Mouse (Mus musculus): ENCODE measurements around the gene Pygm. TPM values are rescaled to one million over a fixed set of nuclear protein-coding genes. Genes with fewer than 3 reads are reported as not detected.

The Pygm gene
- 1,000 to 10,000 TPM; 1,171 to 1,191 TPM for total RNA-seq (2021)

DNA sequence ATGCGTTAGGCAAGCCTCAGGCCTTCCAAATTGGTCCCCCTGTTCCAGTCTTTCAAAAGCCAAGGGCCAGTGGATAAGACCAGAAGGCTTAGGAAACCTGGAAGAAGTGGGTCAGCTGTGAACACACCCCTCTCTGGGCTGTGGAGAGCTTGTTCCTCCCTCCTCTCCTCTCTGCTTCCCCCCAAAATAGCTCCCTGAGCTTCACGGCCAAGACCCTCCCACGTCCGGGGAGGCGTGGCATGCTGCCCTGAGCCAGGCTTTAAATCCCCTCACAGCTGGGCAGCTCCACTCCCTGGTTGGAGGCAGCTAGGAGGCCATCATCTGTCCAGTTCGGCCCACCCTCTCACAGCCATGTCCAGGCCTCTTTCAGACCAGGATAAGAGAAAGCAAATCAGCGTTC lies at the start of gene Pygm:
Pygm (plus strand) TSS at position 272 of the 400 bp plus-strand sequence.
- intact Hi-C loops (cut with DNase I), result no loop called here
- peak; percentile 88 to 89 for DNase-seq

- intact Hi-C loops (cut with DNase I), result loop anchor here (5.0 kb wide), 3 partner anchors 193 to 368 kb away; partner anchors contain the start of genes Arl2, Batf2 and Vps51
- peak; percentile 87 to 89 for DNase-seq
These were observed 49.3 kb upstream of the Pygm start, which contains the start of gene Men1 for GRCm38 (mm10) chr19:6334673-6335457. Men1 (plus strand) TSS chr19:6334979.

DNA sequence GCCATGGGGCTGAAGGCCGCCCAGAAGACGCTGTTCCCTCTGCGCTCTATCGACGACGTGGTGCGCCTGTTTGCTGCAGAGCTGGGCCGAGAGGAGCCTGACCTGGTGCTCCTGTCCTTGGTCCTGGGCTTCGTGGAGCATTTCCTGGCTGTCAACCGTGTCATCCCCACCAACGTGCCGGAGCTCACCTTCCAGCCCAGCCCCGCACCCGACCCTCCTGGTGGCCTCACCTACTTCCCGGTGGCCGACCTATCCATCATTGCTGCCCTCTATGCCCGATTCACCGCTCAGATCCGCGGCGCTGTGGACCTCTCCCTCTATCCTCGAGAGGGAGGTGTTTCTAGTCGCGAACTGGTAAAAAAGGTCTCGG lies 48.8 kb upstream of the Pygm start:
- no peak for DNase-seq
- intact Hi-C loops (cut with DNase I), result no loop called here

DNA sequence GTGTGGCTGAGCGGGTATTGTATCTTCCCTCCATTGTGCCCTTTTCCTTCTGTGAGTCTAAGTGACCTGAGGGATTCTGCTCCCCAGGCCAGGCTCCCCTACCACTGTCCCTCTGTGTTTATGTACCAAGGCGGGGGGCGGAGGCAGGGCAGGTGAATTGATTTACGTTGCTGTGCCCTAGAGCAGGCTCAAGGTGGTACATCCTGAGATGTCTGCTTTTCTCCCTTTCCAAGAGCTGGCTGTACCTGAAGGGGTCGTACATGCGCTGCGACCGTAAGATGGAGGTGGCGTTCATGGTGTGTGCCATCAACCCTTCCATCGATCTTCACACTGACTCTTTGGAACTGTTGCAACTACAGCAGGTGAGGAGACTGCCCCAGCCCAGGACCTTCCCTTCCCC lies 47.3 kb upstream of the Pygm start:
- DNase-seq, result no peak
- intact Hi-C loops (cut with DNase I), result no loop called here

- no peak for DNase-seq
- intact Hi-C loops (cut with DNase I), result no loop called here
These were observed 46.0 kb upstream of the Pygm start for GRCm38 (mm10) chr19:6338171-6338570.

- DNase-seq, result no peak
- intact Hi-C loops (cut with DNase I), result no loop called here
These were observed 45.5 kb upstream of the Pygm start for GRCm38 (mm10) chr19:6338716-6339115.

- intact Hi-C loops (cut with DNase I), result no loop called here
- DNase-seq, result no peak
These were observed 45.0 kb upstream of the Pygm start for GRCm38 (mm10) chr19:6339191-6339590.

DNA sequence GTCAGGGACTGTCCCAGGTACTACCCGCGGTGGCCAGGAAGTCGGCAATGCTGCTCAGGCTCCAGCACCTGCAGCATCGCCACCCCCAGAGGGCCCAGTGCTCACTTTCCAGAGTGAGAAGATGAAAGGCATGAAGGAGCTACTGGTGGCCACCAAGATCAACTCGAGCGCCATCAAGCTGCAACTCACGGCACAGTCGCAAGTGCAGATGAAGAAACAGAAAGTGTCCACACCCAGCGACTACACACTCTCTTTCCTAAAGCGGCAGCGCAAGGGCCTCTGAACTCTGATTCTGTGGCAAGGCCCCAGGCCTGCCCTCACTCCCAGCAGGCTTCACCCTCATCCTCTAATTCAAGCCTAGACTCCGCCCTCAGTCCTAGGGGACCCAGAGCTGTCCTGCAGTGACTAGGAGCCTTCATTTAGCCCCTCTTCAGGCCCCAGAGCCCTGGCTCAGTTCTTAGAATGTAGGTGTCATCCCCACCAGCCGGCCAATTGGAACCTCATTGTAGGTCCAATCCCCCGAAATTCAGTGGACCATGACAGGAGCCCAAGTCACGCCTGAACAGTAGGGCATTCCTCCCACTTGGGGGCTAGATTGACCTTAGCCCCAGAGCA lies 44.2 kb upstream of the Pygm start:
- intact Hi-C loops (cut with DNase I), result loop anchor here (2.0 kb wide), 1 partner anchor 59 kb away; the partner anchor contains the start of gene Rasgrp2
- DNase-seq, result peak; percentile 63 to 64

DNA sequence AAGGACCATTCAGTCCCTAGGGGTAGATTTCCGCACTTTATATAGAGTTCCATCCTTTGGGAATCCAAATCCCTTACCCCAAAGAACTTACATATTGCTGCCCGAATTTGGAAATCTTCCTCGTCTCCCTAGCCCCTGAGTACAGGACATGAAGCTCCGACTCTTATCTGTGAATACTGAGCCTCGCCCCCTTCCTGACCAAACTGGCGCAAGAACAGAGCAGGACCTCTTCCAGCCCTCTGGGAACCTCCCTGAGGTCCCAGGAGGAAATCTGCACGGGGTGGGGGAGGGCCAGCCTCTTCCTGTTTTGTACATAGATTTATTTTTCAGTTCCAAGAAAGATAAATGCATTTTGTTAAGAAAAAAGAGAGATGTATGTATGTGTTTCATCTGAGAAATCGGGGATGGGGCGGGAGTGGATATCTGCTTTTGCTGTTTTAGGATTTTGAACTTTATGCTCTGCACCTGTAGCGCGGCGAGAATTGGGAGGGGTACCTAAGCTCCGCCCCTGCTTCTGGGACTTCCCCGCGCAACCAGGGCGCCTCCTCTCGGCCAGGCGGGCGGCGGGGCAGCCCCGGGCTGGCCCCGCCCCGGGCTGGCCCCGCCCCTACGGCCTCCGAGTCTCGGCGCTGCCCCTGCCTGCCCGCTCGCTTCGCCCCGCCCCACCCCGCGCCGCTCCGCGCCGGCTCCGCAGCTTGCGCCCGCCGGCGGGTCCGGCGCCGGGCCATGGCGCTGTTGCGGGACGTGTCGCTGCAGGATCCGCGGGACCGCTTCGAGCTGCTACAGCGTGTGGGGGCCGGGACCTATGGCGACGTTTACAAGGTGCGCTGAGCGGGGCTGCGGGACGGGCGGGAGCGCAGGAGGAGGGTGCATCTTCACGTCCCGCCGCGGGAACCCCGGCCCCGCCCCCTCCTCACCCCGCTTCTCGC lies 43.4 kb upstream of the Pygm start, which contains the start of gene Map4k2:
Map4k2 (plus strand) TSS at position 612 of the 929 bp plus-strand sequence.
- intact Hi-C loops (cut with DNase I), result loop anchor here (2.0 kb wide), 1 partner anchor 58 kb away; the partner anchor contains the start of gene Rasgrp2
- DNase-seq, result peak; percentile 88 to 89

DNA sequence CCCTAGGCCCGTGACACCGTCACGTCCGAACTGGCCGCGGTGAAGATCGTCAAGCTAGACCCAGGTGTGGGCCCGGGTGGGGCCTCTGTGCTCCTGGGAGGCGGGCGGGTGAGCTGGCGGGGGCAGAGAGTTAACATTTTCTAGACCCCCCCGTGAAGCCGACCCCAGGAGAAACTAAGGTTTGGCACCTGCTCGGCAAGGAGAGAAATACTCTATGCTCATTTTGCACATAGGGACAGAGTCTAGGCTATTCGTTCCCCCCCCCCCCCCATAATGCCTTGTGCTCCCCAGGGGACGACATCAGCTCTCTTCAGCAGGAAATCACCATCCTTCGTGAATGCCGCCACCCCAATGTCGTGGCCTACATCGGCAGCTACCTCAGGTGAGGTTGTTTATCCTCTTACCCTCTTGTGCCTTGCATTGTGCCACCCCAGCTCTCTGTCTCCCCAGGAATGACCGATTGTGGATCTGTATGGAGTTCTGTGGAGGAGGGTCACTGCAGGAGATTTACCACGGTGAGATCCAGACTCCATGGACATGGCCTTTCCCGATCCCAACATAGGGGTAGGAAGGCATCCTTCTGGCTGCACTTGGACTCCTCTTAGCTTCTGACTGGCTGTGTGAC lies 42.6 kb upstream of the Pygm start:
- intact Hi-C loops (cut with DNase I), result loop anchor here (2.0 kb wide), 1 partner anchor 57 kb away; the partner anchor contains the start of gene Rasgrp2
- DNase-seq, result no peak

GRCm38 (mm10) chr19:6342276-6342933 lies 41.8 kb upstream of the Pygm start:
- intact Hi-C loops (cut with DNase I), result no loop called here
- DNase-seq, result no peak

DNA sequence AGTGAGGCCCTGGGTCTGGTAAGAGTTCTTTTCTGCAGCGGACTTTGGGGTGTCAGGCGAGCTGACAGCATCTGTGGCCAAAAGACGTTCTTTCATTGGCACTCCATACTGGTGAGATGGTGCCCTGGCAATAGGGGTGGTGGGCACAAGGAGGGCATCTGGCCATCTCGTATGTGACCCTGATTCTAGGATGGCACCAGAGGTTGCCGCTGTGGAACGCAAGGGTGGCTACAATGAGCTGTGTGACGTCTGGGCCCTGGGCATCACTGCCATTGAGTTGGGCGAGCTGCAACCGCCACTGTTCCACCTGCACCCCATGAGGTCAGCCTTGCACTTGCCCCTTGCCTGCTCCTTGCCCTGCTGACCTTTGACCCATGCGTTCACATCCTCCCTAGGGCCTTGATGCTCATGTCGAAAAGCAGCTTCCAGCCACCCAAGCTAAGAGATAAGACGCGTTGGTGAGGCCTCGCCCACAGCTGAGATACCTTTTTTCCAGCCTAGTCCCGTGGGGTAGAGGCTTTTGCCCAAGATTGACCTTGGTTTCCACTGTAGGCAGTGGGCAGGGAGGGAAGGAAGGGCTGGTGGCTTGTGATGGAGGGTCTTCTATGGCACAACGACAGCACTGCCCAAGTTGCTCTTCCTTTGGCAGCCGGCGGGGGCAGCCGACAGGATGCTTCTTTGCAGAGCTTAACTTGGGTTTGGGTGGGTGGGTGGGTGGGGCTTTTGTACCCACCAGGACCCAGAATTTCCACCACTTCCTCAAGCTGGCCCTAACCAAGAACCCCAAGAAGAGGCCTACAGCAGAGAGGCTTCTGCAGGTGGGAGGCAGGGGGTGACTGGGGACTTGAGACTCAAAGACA lies 40.9 kb upstream of the Pygm start:
- no peak for DNase-seq
- intact Hi-C loops (cut with DNase I), result no loop called here

GRCm38 (mm10) chr19:6343996-6344395 lies 40.2 kb upstream of the Pygm start:
- no peak for DNase-seq
- intact Hi-C loops (cut with DNase I), result no loop called here

DNA sequence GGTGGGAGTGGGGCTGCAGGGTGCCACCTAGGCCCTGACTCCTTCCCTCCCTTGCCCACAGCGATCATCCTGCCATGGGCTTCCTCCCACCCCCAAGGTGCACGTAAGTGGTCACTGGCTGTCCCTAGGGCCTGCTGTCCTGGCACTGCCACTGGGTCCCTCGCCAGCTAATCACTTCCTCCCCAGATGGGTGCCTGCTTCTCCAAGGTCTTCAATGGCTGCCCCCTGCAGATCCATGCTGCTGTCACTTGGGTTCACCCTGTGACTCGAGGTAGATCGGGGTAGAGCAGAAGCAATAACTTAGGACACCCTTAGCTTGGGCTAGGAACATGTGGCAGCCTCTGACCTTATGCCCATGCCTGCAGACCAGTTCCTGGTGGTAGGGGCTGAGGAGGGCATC lies 38.2 kb upstream of the Pygm start:
- intact Hi-C loops (cut with DNase I), result no loop called here
- DNase-seq, result no peak

- intact Hi-C loops (cut with DNase I), result no loop called here
- no peak for DNase-seq
These were observed 37.5 kb upstream of the Pygm start for GRCm38 (mm10) chr19:6346661-6347060.

- no peak for DNase-seq
- intact Hi-C loops (cut with DNase I), result no loop called here
These were observed 36.6 kb upstream of the Pygm start for GRCm38 (mm10) chr19:6347615-6348014.

DNA sequence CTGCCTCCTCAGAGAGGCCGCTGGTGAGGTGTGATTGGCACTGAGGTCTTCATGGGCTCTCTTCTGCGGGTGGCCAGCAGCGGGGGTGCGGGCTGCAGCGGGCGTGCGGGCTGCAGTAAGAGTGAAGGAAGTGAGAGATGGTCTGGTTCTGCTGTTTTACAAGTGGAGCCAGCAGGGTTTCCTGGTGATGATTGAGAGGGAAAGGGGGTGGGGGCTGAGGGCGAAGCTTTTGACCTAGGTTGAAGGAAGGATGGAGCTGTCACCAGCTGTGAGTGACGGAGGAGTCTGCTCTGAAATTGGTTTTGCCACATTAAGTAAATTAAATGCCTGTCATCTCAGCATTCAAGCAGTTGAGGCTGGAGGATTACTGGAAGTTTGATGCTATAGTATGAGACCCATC lies 35.5 kb upstream of the Pygm start:
- DNase-seq, result no peak

DNA sequence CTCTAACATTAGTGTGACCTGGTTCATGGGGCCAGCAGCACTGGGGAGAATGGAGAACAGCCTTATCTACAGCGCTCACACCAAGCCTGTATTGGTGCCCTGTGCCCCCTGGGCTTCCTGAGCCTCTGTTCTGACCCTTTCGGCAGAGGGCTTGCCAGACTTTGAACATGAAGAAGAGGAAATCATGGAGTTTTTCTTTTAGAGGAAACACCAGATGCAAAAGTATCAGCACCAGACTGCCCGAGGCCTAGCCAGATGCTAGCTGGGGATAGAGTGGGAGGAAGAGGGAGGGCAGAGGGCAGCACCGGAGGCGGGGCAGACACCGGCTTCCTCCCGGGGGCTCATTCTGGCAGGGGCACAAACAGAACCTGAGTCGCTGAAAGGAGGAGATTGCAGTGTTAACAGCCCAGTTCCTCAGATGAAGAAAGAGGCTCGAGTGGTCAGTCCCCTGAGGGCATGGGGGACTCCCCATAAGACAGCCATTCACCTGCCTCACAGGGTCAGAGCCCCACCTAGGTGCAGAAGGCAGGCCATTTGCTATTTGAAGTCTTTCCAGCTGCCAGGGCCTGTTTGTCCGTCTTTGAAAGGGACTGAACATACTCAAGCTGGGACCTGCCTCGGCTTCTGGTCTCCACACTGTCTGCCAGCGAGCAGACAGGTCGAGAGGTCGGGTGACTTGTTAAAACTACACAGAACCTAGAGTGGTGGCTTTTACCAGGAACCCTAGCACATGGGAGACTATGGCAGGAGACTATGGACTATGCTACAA lies 34.8 kb upstream of the Pygm start:
- DNase-seq, result no peak
- intact Hi-C loops (cut with DNase I), result no loop called here

More for the DNA sequence above, 35.5 kb upstream of the Pygm start:
- intact Hi-C loops (cut with DNase I), result no loop called here

Measured in heart, postnatal 36 days (tissue).